Mouse (Mus musculus) olfactory bulb, adult 2 months (tissue): ENCODE results near the gene Crygb.

ENCODE experiments used
- CTCF ChIP-seq: fragments of 200-500 bp; IDR thresholded peaks from 2 replicates; pipeline ENCODE4 v1.5.1; 2012; ENCODE audit warnings: low read depth, mild to moderate bottlenecking, low read length, moderate library complexity; ENCODE audit not compliant: insufficient read depth
- POLR2A ChIP-seq: fragments of 200-500 bp; IDR thresholded peaks from 2 replicates; pipeline ENCODE4 v1.6.1; 2012; ENCODE audit warnings: mild to moderate bottlenecking, low read depth, low read length, moderate library complexity; ENCODE audit not compliant: insufficient read depth

GRCm38 (mm10) chr1:65037542-65037941 lies 44.5 kb downstream of the Crygb start:
- TF ChIP-seq CTCF (no peak), POLR2A (no peak)
